Mouse (Mus musculus) E14TG2a.4 (cell line): Measurements from ENCODE around the gene Tgfbi.

Source experiments
- CTCF ChIP-seq: conservative IDR thresholded peaks from 2 replicates; pipeline ENCODE4 v1.5.1; 2014; ENCODE audit warnings: low read length
- POU5F1 ChIP-seq: IDR thresholded peaks from 2 replicates; pipeline ENCODE4 v1.6.1; 2014; ENCODE audit warnings: low read length, borderline replicate concordance

DNA sequence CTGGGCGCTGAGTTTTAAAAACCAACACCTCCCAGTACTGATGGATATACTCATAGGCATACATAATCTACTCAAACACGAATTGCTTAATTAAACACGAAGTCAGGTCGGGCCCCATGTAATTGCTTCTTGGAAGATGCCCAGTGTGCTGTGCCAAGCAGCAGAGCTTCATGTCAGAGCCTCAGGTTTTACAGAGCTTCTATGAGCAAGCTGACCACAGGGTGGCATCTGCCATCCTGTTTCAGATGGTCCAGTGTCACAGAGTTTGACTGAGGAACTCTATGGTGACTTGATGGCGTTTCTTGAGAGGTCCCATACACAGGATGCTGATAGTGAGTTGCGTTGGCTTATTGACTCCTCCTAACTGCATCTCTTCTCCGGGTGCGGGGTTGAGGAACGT lies 6.5 kb downstream of the Tgfbi start:
- no peak for TF ChIP-seq CTCF
- TF ChIP-seq POU5F1, result no peak
